Mouse (Mus musculus): ENCODE measurements at regions not wholly inside any gene's neighbourhood (a gene's known extent, or its start where the extent isn't known, plus 50 kb on each side); places are given as distances from the start of the nearest gene placed in this dataset.

DNA sequence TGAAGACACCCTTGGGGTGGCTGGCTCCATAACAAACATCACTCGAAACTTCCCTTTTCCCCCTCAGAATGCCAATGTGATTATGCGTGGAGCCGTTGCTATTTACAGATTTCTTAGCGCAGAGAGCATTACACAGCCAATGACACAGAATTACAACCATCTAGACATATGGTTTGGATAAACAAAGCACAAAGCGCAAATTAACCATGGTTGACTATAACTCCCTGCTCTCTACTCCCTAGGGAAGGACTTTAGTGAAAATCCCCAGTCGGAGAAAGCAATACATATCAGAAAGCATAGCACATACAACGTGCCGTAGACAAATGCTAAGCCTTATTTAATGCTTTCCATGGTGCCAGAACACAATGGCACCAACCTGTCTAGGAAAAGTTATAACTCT is 131.8 kb downstream of the Tshz3 start:
- no peaks in the 10 kb centered on the region; the same call in 1 of the 2 replicates for H3K9me3 ChIP-seq (ENCODE audit: low read length)
- no peak overlapping the region for H3K4me2 ChIP-seq (replicated peaks; ENCODE audit: low read depth, low read length)
- ATAC-seq (ENCODE audit: low FRiP score, low TSS enrichment) = no peak
- H3K27me3 ChIP-seq (ENCODE audit: insufficient read depth, low read length) = no peaks in the 10 kb centered on the region
- 83% methylated on average over 8 of the region's 8 CpGs for WGBS
- no peaks in the 10 kb centered on the region for H3K4me1 ChIP-seq (ENCODE audit: insufficient read depth, low read length)
- H3K9ac ChIP-seq (replicated peaks; ENCODE audit: low read length) = no peak overlapping the region
- H3K4me3 ChIP-seq (ENCODE audit: low read length) = no peak overlapping the region
- no peaks in the 10 kb centered on the region for H3K36me3 ChIP-seq (ENCODE audit: insufficient read depth, low read length)
- no peak overlapping the region for H3K27ac ChIP-seq (ENCODE audit: low read length)

DNA sequence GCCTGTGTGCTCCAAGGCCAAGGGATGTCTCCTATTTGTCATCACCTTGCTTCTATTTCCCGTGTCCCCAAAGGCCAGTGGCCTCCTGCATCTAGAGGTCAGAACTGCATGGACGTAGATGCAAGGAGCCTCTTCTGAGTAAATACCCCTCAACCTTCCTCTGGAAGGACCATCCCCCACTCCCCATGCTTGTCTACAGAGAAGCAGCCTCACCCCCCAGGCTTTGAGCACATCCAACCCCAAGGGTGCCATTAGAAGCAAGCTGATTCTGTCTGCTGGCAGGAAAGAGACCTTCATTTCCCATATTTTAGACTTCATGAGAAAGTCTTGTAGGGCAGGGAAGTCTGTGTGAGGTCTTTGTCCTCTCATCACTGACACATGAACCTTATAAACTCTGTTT is 132.2 kb downstream of the Tshz3 start:
- 67% methylated on average over 2 of the region's 2 CpGs for WGBS
- H3K9ac ChIP-seq (replicated peaks; ENCODE audit: low read length) = no peak overlapping the region
- H3K4me1 ChIP-seq (ENCODE audit: insufficient read depth, low read length) = no peaks in the 10 kb centered on the region
- no peaks in the 10 kb centered on the region for H3K27me3 ChIP-seq (ENCODE audit: insufficient read depth, low read length)
- no peaks in the 10 kb centered on the region for H3K36me3 ChIP-seq (ENCODE audit: insufficient read depth, low read length)
- no peak overlapping the region for H3K27ac ChIP-seq (ENCODE audit: low read length)
- H3K9me3 ChIP-seq (ENCODE audit: low read length) = no peaks in the 10 kb centered on the region; the same call in 1 of the 2 replicates
- no peak overlapping the region for H3K4me3 ChIP-seq (ENCODE audit: low read length)
- ATAC-seq (ENCODE audit: low FRiP score, low TSS enrichment) = no peak
- no peak overlapping the region for H3K4me2 ChIP-seq (replicated peaks; ENCODE audit: low read depth, low read length)

DNA sequence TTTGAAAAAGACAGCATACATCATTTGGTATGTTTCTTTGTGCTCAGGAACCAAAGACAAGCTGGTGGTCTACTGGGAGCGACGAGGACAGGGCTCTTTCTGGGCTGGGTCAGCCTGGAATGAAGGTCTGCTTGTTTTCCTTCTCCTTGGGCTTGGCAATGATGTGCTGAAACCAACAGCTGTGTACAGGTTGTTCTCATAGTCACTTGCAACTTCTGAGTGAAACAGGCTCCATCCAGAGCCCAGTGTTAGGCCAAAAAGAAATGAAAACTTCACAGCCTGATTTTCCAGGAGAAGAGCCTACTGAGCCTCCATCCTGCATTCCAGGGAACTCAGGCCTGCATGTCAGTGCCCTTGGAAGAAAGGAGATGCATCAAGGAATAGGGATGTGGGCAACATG is 150.4 kb downstream of the Tshz3 start:
- H3K9me3 ChIP-seq (ENCODE audit: low read length) = no peaks in the 10 kb centered on the region
- no peak overlapping the region for H3K4me3 ChIP-seq (ENCODE audit: low read length)
- no peaks in the 10 kb centered on the region for H3K36me3 ChIP-seq (ENCODE audit: insufficient read depth, low read length)
- H3K27me3 ChIP-seq (ENCODE audit: insufficient read depth, low read length) = no peaks in the 10 kb centered on the region
- no peak overlapping the region for H3K27ac ChIP-seq (ENCODE audit: low read length)
- ATAC-seq (ENCODE audit: low FRiP score, low TSS enrichment) = no peak
- H3K4me1 ChIP-seq (ENCODE audit: insufficient read depth, low read length) = no peaks in the 10 kb centered on the region
- WGBS = 85% methylated on average over 2 of the region's 2 CpGs
- H3K9ac ChIP-seq (replicated peaks; ENCODE audit: low read length) = no peak overlapping the region
- H3K4me2 ChIP-seq (replicated peaks; ENCODE audit: low read depth, low read length) = no peak overlapping the region

DNA sequence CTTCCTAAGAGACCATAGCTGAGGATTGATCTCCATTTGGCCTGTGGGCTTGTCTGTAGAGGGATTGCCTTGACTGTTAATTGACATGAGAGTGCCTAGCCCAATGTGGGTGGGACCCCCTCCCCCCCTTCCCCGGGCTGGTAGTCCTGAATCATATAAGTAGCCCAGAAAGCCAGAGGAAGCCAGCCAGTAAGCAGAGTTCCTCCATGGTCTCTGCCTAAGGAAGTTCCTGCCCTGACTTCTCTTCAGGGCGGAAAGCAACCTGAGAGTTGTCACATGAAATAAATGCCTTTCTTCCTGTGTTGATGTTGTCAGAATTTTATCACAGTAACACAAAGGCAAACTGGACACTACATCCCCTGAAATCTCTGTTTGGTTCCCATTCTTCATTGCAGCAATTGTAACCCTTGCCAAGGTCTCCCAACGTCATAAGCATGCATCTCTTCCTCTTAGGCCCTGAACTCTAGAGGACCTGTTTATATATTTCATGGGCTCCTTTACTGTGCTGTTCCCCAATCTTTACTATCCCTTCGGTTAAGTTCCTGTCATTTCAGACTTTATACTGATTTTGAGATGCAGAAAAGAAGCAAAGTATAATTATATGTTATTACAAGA is 153.5 kb downstream of the Tshz3 start:
- no peak overlapping the region for H3K4me3 ChIP-seq (ENCODE audit: low read length)
- no peak overlapping the region for H3K27ac ChIP-seq (ENCODE audit: low read length)
- H3K4me1 ChIP-seq (ENCODE audit: insufficient read depth, low read length) = no peaks in the 10 kb centered on the region
- no peak for ATAC-seq (ENCODE audit: low FRiP score, low TSS enrichment)
- no peaks in the 10 kb centered on the region for H3K36me3 ChIP-seq (ENCODE audit: insufficient read depth, low read length)
- no peaks in the 10 kb centered on the region for H3K9me3 ChIP-seq (ENCODE audit: low read length)
- no peaks in the 10 kb centered on the region for H3K27me3 ChIP-seq (ENCODE audit: insufficient read depth, low read length)
- H3K9ac ChIP-seq (replicated peaks; ENCODE audit: low read length) = no peak overlapping the region
- no peak overlapping the region for H3K4me2 ChIP-seq (replicated peaks; ENCODE audit: low read depth, low read length)
- WGBS = 70% methylated on average over 4 of the region's 4 CpGs

DNA sequence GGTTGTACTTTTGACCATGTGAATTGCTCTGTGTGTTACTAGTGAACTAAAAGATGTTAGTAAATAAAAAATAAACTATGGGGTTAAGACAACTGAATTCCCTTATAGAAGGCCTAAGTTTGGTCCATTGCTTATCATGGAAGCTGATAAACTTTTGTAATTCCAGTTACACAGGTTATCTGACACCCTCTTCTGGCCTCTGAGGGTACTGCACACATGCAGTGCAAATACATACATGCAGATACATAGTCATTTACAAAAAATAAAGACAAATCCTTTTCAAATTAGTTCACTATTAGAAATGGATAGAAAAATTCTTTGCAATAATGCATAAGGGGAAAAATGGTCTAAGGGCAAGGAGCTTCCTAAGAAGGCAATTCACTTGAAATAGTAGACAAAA is 156.4 kb downstream of the Tshz3 start:
- no peak overlapping the region for H3K9ac ChIP-seq (replicated peaks; ENCODE audit: low read length)
- H3K9me3 ChIP-seq (ENCODE audit: low read length) = no peaks in the 10 kb centered on the region
- H3K27me3 ChIP-seq (ENCODE audit: insufficient read depth, low read length) = no peaks in the 10 kb centered on the region
- no peak overlapping the region for H3K27ac ChIP-seq (ENCODE audit: low read length)
- H3K4me3 ChIP-seq (ENCODE audit: low read length) = no peak overlapping the region
- ATAC-seq (ENCODE audit: low FRiP score, low TSS enrichment) = no peak
- H3K4me1 ChIP-seq (ENCODE audit: insufficient read depth, low read length) = no peaks in the 10 kb centered on the region
- no peak overlapping the region for H3K4me2 ChIP-seq (replicated peaks; ENCODE audit: low read depth, low read length)
- H3K36me3 ChIP-seq (ENCODE audit: insufficient read depth, low read length) = no peaks in the 10 kb centered on the region

DNA sequence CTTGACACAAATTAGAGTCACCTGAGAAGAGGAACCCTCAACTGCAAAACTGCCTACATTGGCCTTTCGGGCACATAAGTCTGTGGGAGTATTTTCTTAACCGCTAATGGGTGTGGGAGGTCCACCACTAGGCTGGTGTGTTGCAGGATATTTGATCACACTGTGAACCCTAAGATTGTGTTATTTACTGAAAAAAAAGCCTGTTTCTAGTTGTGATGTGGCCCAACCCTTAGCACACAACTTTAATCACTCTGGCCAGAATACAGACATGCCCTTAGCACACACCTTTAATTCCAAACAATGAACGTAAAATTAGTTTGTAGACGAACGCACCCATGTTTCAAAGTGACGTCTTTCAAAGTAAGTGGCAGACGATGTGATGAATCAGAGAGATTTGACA is 161.5 kb downstream of the Tshz3 start:
- Histone ChIP-seq H3K27me3 (ENCODE audit: insufficient read depth, low read length) (no peaks in the 10 kb centered on the region), H3K4me3 (ENCODE audit: low read length) (no peak overlapping the region), H3K36me3 (ENCODE audit: insufficient read depth, low read length) (no peaks in the 10 kb centered on the region), H3K9ac (replicated peaks; ENCODE audit: low read length) (no peak overlapping the region), H3K4me2 (replicated peaks; ENCODE audit: low read depth, low read length) (no peak overlapping the region), H3K9me3 (ENCODE audit: low read length) (no peaks in the 10 kb centered on the region), H3K4me1 (ENCODE audit: insufficient read depth, low read length) (no peaks in the 10 kb centered on the region), H3K27ac (ENCODE audit: low read length) (no peak overlapping the region)
- ATAC-seq (ENCODE audit: low FRiP score, low TSS enrichment) = no peak
- WGBS = 48% methylated on average over 7 of the region's 7 CpGs

DNA sequence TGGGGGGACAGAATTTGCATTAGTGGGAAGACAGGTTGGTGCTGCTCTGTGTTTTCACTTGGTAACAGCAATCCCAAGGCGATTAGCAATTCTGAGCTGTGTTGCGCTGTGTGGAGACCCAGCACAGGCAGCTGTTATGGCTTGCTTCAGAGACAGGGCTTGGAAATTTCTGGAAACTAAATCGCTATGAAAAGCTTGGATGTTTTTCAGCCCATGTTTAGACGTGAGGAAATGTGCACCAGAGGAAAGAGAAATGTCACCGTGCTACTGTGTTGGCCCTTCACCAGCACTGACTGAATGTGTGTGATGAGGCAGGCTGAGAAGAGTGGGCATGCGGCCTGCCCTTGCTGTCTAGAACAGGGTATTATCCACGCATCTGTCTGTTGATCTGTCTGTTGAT is 164.6 kb downstream of the Tshz3 start:
- Histone ChIP-seq H3K36me3 (ENCODE audit: insufficient read depth, low read length) (no peaks in the 10 kb centered on the region), H3K4me2 (replicated peaks; ENCODE audit: low read depth, low read length) (no peak overlapping the region), H3K27ac (ENCODE audit: low read length) (no peak overlapping the region), H3K4me1 (ENCODE audit: insufficient read depth, low read length) (no peaks in the 10 kb centered on the region), H3K9me3 (ENCODE audit: low read length) (no peaks in the 10 kb centered on the region), H3K27me3 (ENCODE audit: insufficient read depth, low read length) (no peaks in the 10 kb centered on the region), H3K9ac (replicated peaks; ENCODE audit: low read length) (no peak overlapping the region), H3K4me3 (ENCODE audit: low read length) (no peak overlapping the region)
- ATAC-seq (ENCODE audit: low FRiP score, low TSS enrichment) = no peak
- WGBS = 89% methylated on average over 7 of the region's 7 CpGs

DNA sequence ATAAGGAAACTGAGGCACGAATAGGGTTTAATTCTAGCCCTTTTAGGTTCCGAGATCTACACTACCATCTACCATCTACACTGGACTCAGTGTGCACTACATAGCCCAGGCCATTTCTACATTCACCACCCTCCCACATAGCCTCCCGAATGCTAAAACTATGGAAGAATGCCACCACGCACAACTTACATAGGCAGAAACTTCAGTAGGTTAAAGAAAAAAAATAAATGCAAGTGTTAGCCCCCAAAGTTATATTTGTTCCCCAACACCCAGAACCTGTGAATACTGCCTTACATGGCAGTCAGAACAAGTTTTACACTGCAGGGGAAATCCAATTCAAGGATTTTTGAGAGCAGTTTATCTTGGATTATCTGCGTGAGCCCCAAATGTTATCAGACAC is 165.8 kb downstream of the Tshz3 start:
- H3K9me3 ChIP-seq (ENCODE audit: low read length) = no peaks in the 10 kb centered on the region
- 90% methylated on average over 5 of the region's 5 CpGs for WGBS
- H3K36me3 ChIP-seq (ENCODE audit: insufficient read depth, low read length) = no peaks in the 10 kb centered on the region
- no peaks in the 10 kb centered on the region for H3K4me1 ChIP-seq (ENCODE audit: insufficient read depth, low read length)
- H3K27me3 ChIP-seq (ENCODE audit: insufficient read depth, low read length) = no peaks in the 10 kb centered on the region
- no peak overlapping the region for H3K27ac ChIP-seq (ENCODE audit: low read length)
- H3K4me2 ChIP-seq (replicated peaks; ENCODE audit: low read depth, low read length) = no peak overlapping the region
- ATAC-seq (ENCODE audit: low FRiP score, low TSS enrichment) = no peak
- H3K9ac ChIP-seq (replicated peaks; ENCODE audit: low read length) = no peak overlapping the region
- H3K4me3 ChIP-seq (ENCODE audit: low read length) = no peak overlapping the region

DNA sequence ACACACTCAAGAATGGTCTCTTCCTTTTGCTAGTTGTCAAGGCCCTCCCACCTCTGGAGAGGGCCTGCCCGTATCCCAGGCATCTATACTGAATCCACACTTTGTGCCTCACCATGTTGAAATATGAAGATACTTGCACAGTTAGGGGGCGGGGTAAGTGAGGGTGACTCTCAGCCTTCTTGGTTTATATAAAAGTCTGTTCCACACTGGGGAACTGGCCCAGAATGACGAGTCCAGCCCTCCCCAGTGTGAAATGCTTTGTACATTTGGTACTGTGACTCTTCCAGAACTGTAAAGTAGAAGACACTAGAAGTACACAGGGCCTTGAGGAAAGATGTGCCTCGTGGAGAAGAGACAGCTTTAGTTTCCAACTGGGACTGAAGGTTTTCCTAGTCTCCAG is 166.8 kb downstream of the Tshz3 start:
- H3K27me3 ChIP-seq (ENCODE audit: insufficient read depth, low read length) = no peaks in the 10 kb centered on the region
- H3K9ac ChIP-seq (replicated peaks; ENCODE audit: low read length) = no peak overlapping the region
- no peak for ATAC-seq (ENCODE audit: low FRiP score, low TSS enrichment)
- WGBS = 79% methylated on average over 4 of the region's 4 CpGs
- no peaks in the 10 kb centered on the region for H3K36me3 ChIP-seq (ENCODE audit: insufficient read depth, low read length)
- no peaks in the 10 kb centered on the region for H3K4me1 ChIP-seq (ENCODE audit: insufficient read depth, low read length)
- no peak overlapping the region for H3K27ac ChIP-seq (ENCODE audit: low read length)
- H3K4me3 ChIP-seq (ENCODE audit: low read length) = no peak overlapping the region
- no peaks in the 10 kb centered on the region for H3K9me3 ChIP-seq (ENCODE audit: low read length)
- no peak overlapping the region for H3K4me2 ChIP-seq (replicated peaks; ENCODE audit: low read depth, low read length)

DNA sequence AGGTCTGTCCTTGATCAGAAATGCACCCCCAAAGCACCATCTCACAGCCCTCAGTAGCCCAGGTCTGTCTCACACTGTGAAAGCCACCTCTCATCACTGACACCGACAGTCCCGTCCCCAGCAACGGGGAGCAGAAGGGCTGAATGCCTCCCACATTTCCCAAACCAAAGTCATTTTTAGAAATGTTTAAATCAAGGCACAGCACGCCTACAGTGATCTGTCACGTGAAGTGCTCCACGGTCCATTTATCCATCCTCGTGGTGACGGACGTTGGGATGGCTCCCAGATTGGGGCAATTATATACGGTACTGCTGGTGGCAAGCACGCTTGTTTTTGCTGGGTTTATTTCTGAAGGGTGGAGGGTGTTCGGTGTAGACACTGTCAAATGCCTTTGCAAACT is 168.7 kb downstream of the Tshz3 start:
- no peak overlapping the region for H3K27ac ChIP-seq (ENCODE audit: low read length)
- no peak overlapping the region for H3K4me2 ChIP-seq (replicated peaks; ENCODE audit: low read depth, low read length)
- H3K4me1 ChIP-seq (ENCODE audit: insufficient read depth, low read length) = no peaks in the 10 kb centered on the region
- WGBS = 31% methylated on average over 12 of the region's 12 CpGs
- no peaks in the 10 kb centered on the region for H3K27me3 ChIP-seq (ENCODE audit: insufficient read depth, low read length)
- no peak for ATAC-seq (ENCODE audit: low FRiP score, low TSS enrichment)
- no peaks in the 10 kb centered on the region for H3K9me3 ChIP-seq (ENCODE audit: low read length)
- H3K4me3 ChIP-seq (ENCODE audit: low read length) = no peak overlapping the region
- no peak overlapping the region for H3K9ac ChIP-seq (replicated peaks; ENCODE audit: low read length)
- H3K36me3 ChIP-seq (ENCODE audit: insufficient read depth, low read length) = no peaks in the 10 kb centered on the region

Measured in kidney, embryonic 16.5 days (tissue).